Mouse (Mus musculus) right cerebral cortex, postnatal 36 days (tissue): ENCODE data around the gene Hsfy2.

Source experiments
- DNase-seq, 2 experiments: peaks; one replicate each; pipeline ENCODE4 v3.0.0; 2022; ENCODE audit warnings: low spot score in 2 of 2, mixed read lengths in 1 of 2

Hsfy2 gene

GRCm38 (mm10) chr1:56637335-56637734 lies at the start of gene Hsfy2:
Gene Hsfy2, minus strand, starts transcription at chr1:56637435.
- no peak for DNase-seq

- no peak for DNase-seq
Observed at GRCm38 (mm10) chr1:56685053-56685557, 47.9 kb upstream of the Hsfy2 start.

- DNase-seq = no peak
Observed at GRCm38 (mm10) chr1:56684512-56684911, 47.3 kb upstream of the Hsfy2 start.

GRCm38 (mm10) chr1:56681258-56681657 lies 44.0 kb upstream of the Hsfy2 start:
- no peak for DNase-seq

- no peak for DNase-seq
Observed at GRCm38 (mm10) chr1:56675253-56675652, 38.0 kb upstream of the Hsfy2 start.

GRCm38 (mm10) chr1:56674601-56675000 lies 37.4 kb upstream of the Hsfy2 start:
- DNase-seq = no peak

- no peak for DNase-seq
Observed at GRCm38 (mm10) chr1:56671241-56671945, 34.2 kb upstream of the Hsfy2 start.

GRCm38 (mm10) chr1:56670509-56670908 lies 33.3 kb upstream of the Hsfy2 start:
- no peak for DNase-seq

- DNase-seq = no peak
Observed at GRCm38 (mm10) chr1:56664606-56665005, 27.4 kb upstream of the Hsfy2 start.

- DNase-seq = no peak
Observed at GRCm38 (mm10) chr1:56626824-56627223, 10.4 kb downstream of the Hsfy2 start.

- no peak for DNase-seq
Observed at GRCm38 (mm10) chr1:56624304-56624703, 12.9 kb downstream of the Hsfy2 start.

GRCm38 (mm10) chr1:56612384-56612783 lies 24.9 kb downstream of the Hsfy2 start:
- DNase-seq = no peak
